Mouse (Mus musculus) B cell, adult 2 months (primary cell): Measurements from ENCODE around the gene Sh2d7.
"Not testable (repeated sequence)": the region's sequence is repeated elsewhere in the genome, so short reads cannot be mapped to it uniquely, and the experiment has no call there.

ENCODE experiments used
- DNase-seq, 2 experiments: peaks; one replicate each; pipeline ENCODE4 v3.0.0; 2022

Sh2d7 gene

GRCm38 (mm10) chr9:54544954-54545315 is 6.2 kb downstream of the Sh2d7 start:
- DNase-seq, result no peak

DNA sequence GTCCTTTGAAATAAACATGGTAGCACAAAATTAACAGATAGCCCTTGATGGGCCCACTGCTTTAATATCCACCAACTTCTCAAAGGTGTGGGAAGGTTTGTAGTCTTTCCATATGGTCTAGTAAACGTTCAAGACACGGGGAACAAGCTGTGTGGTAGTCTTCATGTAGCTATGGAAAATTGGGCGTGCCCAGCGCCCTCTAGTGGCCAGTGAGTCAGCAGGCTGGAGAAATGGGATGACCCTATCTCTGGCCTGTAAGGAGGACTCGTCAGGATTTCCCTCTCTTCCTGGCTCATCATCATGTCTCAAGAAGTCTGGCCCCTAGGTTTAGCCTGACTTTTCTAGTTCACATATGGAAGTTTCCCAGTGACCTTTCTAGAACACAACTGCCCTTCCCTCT is 8.8 kb downstream of the Sh2d7 start:
- DNase-seq, result peak; percentile 56 to 61

GRCm38 (mm10) chr9:54549433-54549832 is 10.6 kb downstream of the Sh2d7 start:
- DNase-seq, result no peak

DNA sequence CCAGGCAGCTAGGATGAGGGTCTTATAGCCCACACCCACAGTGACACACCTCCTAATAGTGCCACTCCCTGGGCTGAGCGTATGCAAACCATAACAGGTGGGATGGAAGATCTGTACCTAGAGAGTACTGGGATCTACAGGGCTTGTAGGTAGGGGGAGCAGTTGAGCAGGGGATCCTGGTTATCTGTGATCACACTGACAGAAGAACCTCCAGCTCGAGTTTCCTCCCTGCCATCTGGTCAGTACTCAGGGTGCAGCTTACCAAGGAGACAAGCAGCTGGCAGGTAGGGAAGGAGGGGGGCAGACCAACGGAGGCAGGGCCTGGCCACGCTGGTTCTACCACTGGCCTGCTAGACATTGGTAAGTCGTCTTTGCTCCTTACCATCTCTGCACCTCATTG is 13.6 kb downstream of the Sh2d7 start:
- no peak for DNase-seq

DNA sequence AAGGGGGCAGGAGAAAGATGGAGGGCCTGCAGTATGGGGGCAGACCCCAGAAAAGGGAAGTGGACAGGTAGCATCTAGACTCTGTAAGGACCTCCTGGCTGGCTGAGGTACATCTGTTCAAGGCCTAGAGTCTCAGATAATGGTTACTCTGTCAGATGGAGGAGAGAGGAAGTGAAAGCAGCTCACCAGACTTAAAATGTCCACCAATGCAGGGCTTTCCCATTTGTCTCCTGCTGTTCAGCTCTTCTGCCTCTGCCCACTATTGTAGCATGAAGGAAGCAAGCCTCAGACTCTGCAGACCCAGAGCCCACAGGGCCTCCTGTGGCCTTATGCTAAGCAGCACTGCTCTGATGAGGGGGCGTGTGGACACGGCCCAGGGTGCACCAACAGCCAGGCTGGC is 16.3 kb downstream of the Sh2d7 start:
- peak; percentile 38 to 44 for DNase-seq

- DNase-seq, result no peak
These were observed 19.9 kb downstream of the Sh2d7 start for GRCm38 (mm10) chr9:54558731-54559130.

GRCm38 (mm10) chr9:54559771-54560471 is 21.1 kb downstream of the Sh2d7 start, which contains the start of gene Cib2:
Cib2 (minus strand) TSS chr9:54560218.
- DNase-seq, result peak; percentile 72 to 74

GRCm38 (mm10) chr9:54560831-54561601 is 22.2 kb downstream of the Sh2d7 start:
- DNase-seq, result no peak

DNA sequence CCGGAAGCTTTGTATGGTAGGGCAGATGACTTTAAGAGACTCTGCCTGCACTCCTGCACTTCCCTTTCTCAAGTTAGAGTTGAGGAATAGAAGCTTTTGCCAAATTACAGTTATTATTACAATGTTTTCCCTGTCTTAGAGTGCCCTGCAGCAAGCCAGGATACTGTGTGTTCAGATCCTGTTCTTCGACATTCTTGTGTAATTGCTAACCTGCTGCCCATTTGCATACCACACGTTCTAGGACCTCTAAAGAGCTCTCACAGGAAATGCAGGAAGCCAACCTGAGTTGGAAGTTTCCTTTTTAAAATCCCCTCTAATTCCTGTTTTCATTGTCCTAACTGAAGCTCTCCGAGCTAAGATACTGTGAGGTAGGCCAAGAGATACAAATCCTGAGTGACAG is 28.2 kb downstream of the Sh2d7 start:
- no peak for DNase-seq

DNA sequence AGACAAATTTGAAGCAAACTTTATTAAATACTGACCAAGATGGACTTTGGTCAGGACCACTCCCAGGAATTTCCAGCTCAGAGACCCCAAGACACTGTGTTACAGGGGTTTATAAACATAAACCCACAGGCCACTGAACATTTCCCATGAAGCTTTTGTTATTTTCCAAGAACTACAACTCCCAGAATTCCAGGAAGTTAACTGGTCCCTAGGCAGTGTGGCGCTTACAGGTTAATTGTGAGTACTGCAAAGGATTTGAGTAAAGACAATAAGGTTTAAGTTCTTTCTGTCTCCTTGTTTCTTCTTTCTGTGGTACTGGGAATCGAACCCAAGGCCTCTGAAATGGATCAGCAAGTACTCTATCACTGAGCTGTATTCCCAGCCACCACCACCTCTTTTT is 29.9 kb downstream of the Sh2d7 start:
- no peak for DNase-seq

DNA sequence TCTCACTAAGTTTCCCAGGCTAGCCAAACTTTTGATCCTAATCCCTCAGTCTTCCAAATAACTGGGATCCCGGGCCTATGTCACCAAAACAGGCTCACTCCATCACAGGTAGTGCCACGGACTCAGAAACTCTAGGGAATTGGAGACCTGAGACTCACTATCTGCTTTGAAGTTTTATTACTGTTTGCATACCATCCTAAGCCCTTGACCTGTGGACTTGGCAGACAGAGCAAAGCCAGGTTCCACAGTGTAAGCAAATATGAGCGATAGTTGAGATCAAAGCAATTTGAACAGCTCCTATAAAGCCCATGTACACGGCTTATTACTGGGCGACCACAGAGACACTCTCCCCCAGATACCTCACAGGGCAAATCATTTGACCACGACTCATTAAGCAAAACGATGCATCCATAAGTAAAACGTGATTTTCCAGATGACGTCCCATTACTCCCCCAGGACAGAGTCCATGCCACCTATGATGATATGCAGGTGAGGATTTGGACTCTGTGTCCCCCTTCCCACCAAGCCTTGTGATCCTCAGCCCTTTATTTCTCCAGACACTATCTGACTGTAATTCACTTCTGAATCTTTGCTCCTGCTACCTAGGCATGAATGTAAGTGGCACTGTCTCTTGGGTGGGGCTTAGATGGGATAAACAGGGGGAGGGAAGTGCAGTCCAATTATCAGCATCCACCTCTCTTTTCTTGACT is 32.5 kb downstream of the Sh2d7 start:
- DNase-seq, result no peak

DNA sequence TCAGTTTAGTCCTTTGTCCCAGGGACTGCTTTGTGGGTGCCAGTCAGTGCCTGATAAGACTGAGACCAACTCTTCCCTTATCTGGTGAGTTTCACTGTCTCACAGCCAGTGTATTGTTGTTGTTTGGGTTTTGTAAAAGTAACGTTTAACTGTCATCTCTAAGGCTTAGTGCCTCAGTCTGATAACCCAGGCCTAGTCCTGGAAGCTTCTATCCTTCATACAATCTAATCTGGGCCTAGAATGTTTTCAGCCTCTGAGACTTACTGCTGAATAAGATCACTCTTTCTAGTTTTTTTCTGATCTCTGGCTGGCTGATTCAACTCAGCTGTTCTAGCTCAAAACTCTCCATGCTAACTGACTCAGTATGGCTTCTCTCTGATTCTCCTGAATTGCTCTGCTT is 44.9 kb downstream of the Sh2d7 start:
- DNase-seq, result no peak

- not testable (repeated sequence) for DNase-seq
These were observed 45.3 kb downstream of the Sh2d7 start for GRCm38 (mm10) chr9:54584127-54584526.

DNA sequence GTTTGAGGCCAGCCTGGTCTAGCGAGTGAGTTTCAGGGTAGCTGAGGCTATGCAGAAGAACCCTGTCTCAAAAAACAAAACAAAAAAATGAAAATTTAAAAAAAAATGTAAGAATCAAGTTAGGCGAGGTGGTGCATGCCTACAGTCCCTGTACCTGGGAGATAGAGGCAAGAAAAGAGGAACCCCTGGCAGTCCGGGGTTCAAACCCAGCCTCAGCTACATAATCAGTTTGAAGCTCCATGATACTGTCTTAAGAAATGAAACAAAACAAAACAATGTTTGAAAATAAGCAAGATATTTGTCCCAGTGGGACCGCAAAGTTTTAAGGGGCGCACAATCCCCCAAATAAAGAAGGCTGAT is 47.0 kb downstream of the Sh2d7 start:
- DNase-seq, result no peak

DNA sequence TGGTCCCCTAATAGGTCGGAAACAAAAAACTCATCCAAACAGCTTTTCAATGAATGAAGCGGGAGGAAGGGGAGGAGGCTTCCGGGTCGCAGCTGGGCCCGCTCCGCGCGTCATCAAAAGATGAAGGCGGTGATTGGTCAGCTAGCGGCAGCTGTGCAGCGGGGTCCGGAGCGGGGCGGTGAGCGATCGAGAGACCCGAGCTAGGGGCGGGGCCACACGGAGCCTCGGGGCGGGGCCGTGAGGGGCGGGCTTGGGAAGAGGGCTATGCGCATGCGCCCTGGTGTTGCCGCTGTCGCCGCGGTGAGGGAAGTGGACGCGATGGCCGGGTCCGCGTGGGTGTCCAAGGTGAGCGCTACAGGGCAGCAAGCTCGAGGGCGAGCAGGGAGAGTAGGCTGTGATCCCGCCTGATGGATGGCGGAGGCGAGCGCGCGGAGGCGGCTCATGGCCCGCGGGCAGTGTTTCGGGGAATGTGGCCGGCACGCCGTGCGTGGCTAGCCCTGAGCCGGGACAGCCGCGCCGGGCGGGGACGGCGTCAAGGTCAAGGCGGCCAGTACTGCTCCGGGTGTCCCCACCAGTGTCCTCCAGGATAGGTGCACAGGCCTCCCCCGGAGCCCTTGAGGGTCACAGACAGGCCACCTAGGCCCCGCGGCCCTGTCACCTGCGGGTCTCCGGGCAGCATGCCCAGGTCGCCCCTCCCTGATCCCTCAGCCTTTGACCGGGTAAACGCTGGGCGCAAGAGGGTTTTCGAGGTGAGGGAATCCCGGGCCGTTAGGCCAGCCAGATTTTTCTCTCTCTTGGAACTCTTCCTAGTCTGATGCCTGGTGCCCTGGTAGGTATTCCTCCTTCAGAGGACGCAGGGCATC is 47.6 kb downstream of the Sh2d7 start, which contains the start of gene Idh3a:
Gene Idh3a, plus strand, starts transcription at position 136 of the 863 bp plus-strand sequence.
- DNase-seq, result peak; percentile 99

DNA sequence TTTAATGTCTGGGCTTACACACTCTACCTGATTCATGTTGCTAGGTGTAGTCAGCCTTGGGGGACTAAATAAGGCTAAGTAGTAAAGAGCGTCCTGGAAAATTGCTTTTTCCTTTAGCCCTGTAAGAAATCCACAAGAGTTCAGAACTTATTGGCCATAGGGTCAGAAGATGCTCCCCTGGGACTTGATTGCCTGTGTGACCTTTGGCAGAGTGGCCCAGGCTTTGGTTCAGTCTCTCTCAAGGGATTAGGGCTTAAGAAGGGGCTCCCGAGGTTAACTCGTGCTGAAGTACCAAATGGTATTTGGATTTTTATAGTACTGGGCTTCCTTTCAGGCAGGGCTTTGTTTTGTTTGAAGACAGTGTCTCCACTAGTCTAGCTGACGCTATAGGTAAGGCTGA is 49.1 kb downstream of the Sh2d7 start:
- DNase-seq, result no peak

DNA sequence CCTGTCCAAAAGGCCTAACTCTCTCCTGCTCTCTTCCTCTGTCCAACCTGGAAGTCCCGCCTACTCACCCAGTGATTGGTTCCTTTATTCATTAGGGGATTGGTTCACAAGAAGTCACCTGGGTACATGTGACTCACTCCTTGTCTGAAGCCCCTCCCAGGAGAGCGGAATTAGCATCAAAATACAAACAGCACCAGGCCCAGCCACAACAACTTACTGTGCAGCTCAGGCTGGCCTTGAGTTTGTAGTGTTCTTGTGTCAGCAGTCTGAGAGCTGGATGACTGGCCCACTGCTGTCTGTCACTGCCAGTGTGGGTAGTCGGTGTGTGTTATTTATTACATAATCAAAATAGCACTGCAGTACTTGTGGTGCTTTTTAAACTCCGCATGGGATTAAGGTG is 54.9 kb downstream of the Sh2d7 start:
- not testable (repeated sequence) for DNase-seq
